32 mouse cellular contexts compared by ENCODE assay signal in genomic region chr16:96434024-96434785, GRCm38 (mm10). TPM values are rescaled to one million over a fixed set of nuclear protein-coding genes. Genes with fewer than 3 reads are reported as not detected.
DNase-seq lines count a peak whose midpoint lies in the region; ATAC-seq and TF ChIP-seq lines count a peak whose summit lies in the region.
"Had no signal": no experiment of that assay in that cellular context is flagged by ENCODE, and none has a peak within 500 bp of the region (broad histone marks: within the 10 kb centered on the region; RNA-seq: fewer than 3 reads in every experiment).

No protein-coding gene starts in this region.

- no peak overlapping the region for H3K9ac ChIP-seq in stomach, postnatal 0 days (ENCODE audit: low read length)
- H3K9ac ChIP-seq: embryonic facial prominence, embryonic 13.5 days; forebrain, embryonic 12.5 days; forebrain, embryonic 15.5 days; heart, embryonic 12.5 days; heart, embryonic 15.5 days; hindbrain, embryonic 13.5 days had no signal

- H3K4me2 ChIP-seq in stomach, postnatal 0 days (replicated peaks; ENCODE audit: low read depth) = no peak overlapping the region
- H3K4me2 ChIP-seq: embryonic facial prominence, embryonic 13.5 days; forebrain, embryonic 12.5 days; forebrain, embryonic 15.5 days; heart, embryonic 12.5 days; heart, embryonic 15.5 days; hindbrain, embryonic 13.5 days had no signal

- no peaks in the 10 kb centered on the region for H3K4me1 ChIP-seq in stomach, postnatal 0 days (replicated peaks; ENCODE audit: control insufficient read depth, insufficient read depth)
- H3K4me1 ChIP-seq: forebrain, embryonic 12.5 days; forebrain, embryonic 15.5 days; heart, embryonic 12.5 days; heart, embryonic 15.5 days; hindbrain, embryonic 10.5 days; hindbrain, embryonic 13.5 days had no signal

- no peaks in the 10 kb centered on the region for H3K36me3 ChIP-seq in stomach, postnatal 0 days (ENCODE audit: control insufficient read depth, insufficient read depth, low read length)
- H3K36me3 ChIP-seq: embryonic facial prominence, embryonic 10.5 days; embryonic facial prominence, embryonic 13.5 days; forebrain, embryonic 12.5 days; forebrain, embryonic 15.5 days; heart, embryonic 12.5 days; heart, embryonic 15.5 days; hindbrain, embryonic 10.5 days; hindbrain, embryonic 13.5 days had no signal

- no peak overlapping the region for H3K27ac ChIP-seq in stomach, postnatal 0 days (replicated peaks)
- H3K27ac ChIP-seq: embryonic facial prominence, embryonic 10.5 days; embryonic facial prominence, embryonic 13.5 days; forebrain, embryonic 12.5 days; forebrain, embryonic 15.5 days; heart, embryonic 15.5 days; hindbrain, embryonic 10.5 days; hindbrain, embryonic 13.5 days had no signal

- 54% methylated on average over 3 of the region's 3 CpGs for WGBS in stomach, postnatal 0 days

- no peaks in the 10 kb centered on the region for H3K27me3 ChIP-seq in stomach, postnatal 0 days (ENCODE audit: control insufficient read depth, insufficient read depth, low read length)
- H3K27me3 ChIP-seq: embryonic facial prominence, embryonic 13.5 days; forebrain, embryonic 15.5 days; heart, embryonic 15.5 days; hindbrain, embryonic 13.5 days; Patski had no signal

- peak; percentile 28; the same call in 1 of the 2 replicates for ATAC-seq in stomach, postnatal 0 days (ENCODE audit: low FRiP score, low TSS enrichment)
- no peak for ATAC-seq in cerebellum, adult (ENCODE audit: insufficient number of reproducible peaks, low FRiP score, low TSS enrichment)
- ATAC-seq: forebrain, embryonic 15.5 days; hindbrain, embryonic 16.5 days; Patski had no signal

- no peaks in the 10 kb centered on the region for H3K9me3 ChIP-seq in stomach, postnatal 0 days (ENCODE audit: control insufficient read depth, low read length)
- H3K9me3 ChIP-seq: embryonic facial prominence, embryonic 10.5 days; embryonic facial prominence, embryonic 13.5 days; forebrain, embryonic 12.5 days; forebrain, embryonic 15.5 days; heart, embryonic 12.5 days; heart, embryonic 15.5 days; hindbrain, embryonic 10.5 days; hindbrain, embryonic 13.5 days had no signal

- peak; percentile 75 for DNase-seq in heart, adult 11 months
- DNase-seq in heart, adult 18-20 months = no peak
- DNase-seq in urinary bladder, postnatal 4 days (ENCODE audit: low spot score in 2 of 2) = peak; percentile 15 to 46
- no peak for DNase-seq in urinary bladder, postnatal 14 days (ENCODE audit: low spot score)
- no peak for DNase-seq in stomach, postnatal 0 days (ENCODE audit: low spot score)
- DNase-seq: adrenal gland, postnatal 10 days; adrenal gland, postnatal 36 days; cerebellum, adult 11 months; cerebellum, adult 2 months; cerebellum, adult 9-11 months; cerebellum, postnatal 36 days; embryo, embryonic 11 days; gastrocnemius, postnatal 36 days; heart, postnatal 10 days; heart, postnatal 36 days had no signal

- TF ChIP-seq CTCF in stomach, postnatal 0 days (IDR thresholded peaks at IDR 0.05; ENCODE audit: low read depth) = no peak

- H3K4me3 ChIP-seq in stomach, postnatal 0 days (ENCODE audit: low read depth, low read length) = no peak overlapping the region
- H3K4me3 ChIP-seq: embryonic facial prominence, embryonic 10.5 days; embryonic facial prominence, embryonic 13.5 days; erythroblast, embryonic 14.5 days; forebrain, embryonic 12.5 days; forebrain, embryonic 15.5 days; heart, embryonic 12.5 days; heart, embryonic 15.5 days; hindbrain, embryonic 10.5 days; hindbrain, embryonic 13.5 days had no signal

- TF ChIP-seq EP300 in stomach, postnatal 0 days (optimal IDR thresholded peaks at IDR 0.05) = no peak

RNA-seq across cellular contexts. Expression of gene Itgb2l, which starts 9.2 kb away (rescaled TPM):
- total RNA-seq in heart, adult 18-20 months (2021) = not detected
- 0.19 and 0.23 TPM in 2 replicates for polyA plus RNA-seq in stomach, postnatal 0 days (2015; fragmentation: Nextera tagmentation; extraction: Ambion mirVana)
- total RNA-seq: adrenal gland, adult 18-20 months; adrenal gland, postnatal 36 days; ES-E14; gastrocnemius, adult 8-10 months; gastrocnemius, postnatal 36 days; heart, postnatal 10 days; heart, postnatal 36 days had no signal
- polyA plus RNA-seq: cortical plate, adult 2 months; embryonic facial prominence, embryonic 10.5 days; embryonic facial prominence, embryonic 13.5 days; erythroblast, embryonic 14.5 days; forebrain, embryonic 12.5 days; forebrain, embryonic 15.5 days; heart, embryonic 12.5 days; heart, embryonic 15.5 days; hindbrain, embryonic 10.5 days; hindbrain, embryonic 13.5 days had no signal

RNA-seq across cellular contexts. Expression of gene Pcp4, which starts 33.2 kb away (rescaled TPM):
- 1 to 10 TPM; 1.1 to 2.8 TPM for total RNA-seq in heart, adult 18-20 months (2021)
- polyA plus RNA-seq in stomach, postnatal 0 days (2015; fragmentation: Nextera tagmentation; extraction: Ambion mirVana) = 64.5 and 71.2 TPM in 2 replicates
- total RNA-seq: ES-E14; gastrocnemius, adult 8-10 months; granulocyte monocyte progenitor cell, adult 5-6 weeks had no signal
- polyA plus RNA-seq: erythroblast, embryonic 14.5 days had no signal

Comparison
In these comparisons a context has a peak if more than half of its experiments do, and no peak if none do; other contexts are left out.
1. DNase-seq: peak in heart, adult 11 months (single experiment) and urinary bladder, postnatal 4 days (2 of 2); none in heart, adult 18-20 months (0 of 2), urinary bladder, postnatal 14 days (single experiment) and stomach, postnatal 0 days (single experiment).